Mouse (Mus musculus): ENCODE measurements around the gene Prkci. TPM values are rescaled to one million over a fixed set of nuclear protein-coding genes. Genes with fewer than 3 reads are reported as not detected.

Prkci gene
- total RNA-seq, 2 experiments from 2014 or later: 13.4 to 18.5 TPM

DNA sequence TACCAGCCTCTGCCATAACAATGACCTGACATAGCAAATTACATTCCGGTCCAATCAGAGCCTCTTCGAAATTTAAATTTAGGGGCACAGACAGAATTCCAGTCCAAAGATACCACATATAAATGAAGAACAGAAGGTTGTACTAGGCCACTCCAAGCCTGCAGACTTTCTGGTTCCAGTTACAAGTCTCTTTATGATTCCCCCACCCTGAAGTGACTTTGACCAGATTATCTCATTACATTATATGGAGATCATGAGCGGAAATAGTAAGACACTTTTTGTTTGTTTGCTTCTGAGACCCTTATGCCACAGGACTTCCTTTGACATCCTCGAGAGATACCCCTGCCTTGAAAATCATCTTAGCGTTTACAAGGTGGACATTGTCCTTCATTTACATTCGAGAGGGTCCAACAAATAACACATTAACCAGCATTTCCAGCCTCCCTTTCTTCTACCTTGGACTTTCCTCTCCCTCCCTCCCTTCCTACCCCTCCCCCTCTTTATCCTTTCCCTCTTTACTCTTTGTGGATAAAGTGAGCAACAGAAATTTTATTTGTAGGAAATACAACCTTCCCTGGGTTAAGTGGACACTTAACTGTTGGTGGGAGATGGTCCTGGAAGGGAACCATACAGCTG lies 81.6 kb downstream of the Prkci start:
- no peak for DNase-seq (ENCODE audit: low spot score)
- intact Hi-C loops (cut with DNase I): loop anchor here (2.0 kb wide), 1 partner anchor 14 kb away; no protein-coding TSS in a partner anchor

DNA sequence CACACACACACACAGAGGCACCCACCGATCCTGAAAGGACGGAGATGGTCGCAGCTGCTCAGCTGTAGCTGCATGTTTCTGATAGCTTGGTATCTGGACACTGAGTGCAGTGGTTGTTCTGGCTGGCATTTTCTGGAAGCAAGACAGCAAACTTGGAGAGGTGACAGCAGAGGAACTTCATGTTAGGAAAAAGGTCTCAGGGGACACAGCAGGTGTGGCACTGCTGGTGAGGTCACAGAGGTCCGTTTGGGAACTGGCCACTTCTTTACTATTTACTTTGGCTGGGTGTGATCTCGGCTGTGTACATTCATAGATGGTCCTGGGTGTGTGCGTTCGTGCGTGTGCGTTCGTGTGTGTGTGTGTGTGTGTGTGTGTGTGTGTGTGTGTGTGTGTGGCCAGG lies 83.9 kb downstream of the Prkci start:
- intact Hi-C loops (cut with DNase I): no loop called here
- DNase-seq (ENCODE audit: low spot score): no peak

DNA sequence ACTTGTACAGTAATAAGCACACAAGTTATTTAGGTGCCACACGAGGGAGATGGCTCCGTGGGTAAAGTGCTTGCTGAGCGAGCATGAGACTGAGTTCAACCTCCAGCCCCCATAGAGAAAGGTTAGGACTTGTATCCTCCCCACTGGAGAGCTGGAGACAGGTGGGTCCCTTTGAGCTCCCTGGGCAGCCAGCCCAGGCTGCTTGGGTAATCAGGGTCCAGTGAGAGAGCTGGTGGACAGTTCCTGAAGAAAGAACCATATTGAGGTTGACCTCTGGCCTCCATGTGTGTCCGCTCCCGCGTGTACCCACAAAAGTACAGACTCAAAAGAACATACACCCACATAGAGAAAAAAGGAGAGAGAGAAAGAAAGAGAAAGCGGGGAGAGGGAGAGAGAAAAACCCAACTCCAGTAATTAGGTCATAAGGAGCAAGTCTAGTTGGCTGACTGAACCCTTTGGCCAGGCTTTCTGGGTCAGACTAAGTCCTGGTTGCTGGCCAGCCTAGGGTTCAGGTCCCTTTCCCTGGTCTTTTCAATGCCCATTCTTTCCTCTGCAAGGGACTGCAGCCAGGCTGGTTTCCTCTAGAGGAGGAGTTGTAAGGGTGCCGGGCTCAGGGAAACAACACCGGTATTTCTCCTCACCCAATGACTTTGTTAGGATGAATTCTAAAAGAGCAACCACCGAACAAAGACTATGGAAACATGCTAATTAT lies 85.4 kb downstream of the Prkci start:
- intact Hi-C loops (cut with DNase I): no loop called here
- no peak for DNase-seq (ENCODE audit: low spot score)

DNA sequence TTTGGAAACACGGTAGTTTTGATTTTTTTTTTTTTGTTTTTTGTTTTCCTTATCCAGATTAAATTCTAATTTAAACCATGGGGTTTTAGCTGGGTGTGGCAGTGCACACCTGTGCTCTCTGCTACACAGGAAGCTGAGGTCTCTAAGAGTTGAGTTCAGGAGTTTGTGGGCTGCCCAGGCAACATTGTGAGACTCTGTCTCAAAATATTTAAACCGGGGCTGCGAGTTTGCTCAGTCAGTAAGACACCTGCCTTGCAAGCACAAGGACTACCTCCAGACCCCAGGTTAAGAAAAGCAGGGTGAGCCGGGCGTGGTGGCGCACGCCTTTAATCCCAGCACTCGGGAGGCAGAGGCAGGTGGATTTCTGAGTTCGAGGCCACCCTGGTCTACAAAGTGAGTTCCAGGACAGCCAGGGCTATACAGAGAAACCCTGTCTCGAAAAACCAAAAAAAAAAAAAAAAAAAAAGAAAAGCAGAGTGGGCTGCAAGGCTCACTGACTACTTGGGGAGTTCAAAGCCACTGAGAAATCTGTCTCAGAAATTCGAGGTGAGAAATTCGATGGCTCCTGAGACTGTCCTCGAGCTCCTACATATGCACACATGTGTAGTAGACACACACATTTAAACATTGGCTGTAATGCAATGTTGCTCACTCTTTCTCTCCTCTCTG lies 87.4 kb downstream of the Prkci start:
- intact Hi-C loops (cut with DNase I): no loop called here
- DNase-seq (ENCODE audit: low spot score): no peak

DNA sequence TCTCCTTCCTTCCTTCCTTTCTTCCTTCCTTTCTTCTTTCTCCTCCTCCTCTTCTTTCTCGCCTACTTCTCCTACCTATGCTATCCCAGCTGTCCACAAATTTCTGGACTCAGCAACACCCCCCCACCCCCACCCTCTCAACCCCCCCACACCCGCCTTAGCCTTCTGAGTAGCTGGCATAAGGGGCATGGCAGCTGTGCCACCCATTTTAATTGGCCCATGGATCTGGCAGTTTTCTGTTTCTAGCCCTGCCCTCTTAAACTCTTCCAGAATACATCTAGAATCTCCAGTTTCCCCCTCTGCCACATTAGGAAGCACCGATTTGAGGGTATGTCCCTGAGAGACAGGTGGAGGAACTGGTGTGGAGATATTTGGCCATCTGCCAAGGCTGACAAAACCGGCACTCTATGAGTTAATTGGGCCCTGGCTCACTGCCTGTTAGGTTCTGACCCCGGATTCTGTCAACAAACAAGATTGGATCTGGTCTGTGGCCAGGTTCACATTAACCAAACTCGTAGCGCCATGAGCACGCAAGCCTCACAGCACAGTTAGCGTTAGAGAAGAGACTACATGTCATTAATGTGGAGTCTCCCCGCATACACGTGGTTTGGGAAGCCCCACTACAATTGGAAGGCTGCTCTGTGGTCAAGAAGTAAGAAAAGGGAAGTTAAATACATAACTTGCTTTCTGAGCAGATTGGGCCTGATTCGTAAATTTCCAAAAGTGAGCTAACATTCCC lies 88.1 kb downstream of the Prkci start:
- intact Hi-C loops (cut with DNase I): no loop called here
- peak; percentile 16 for DNase-seq (ENCODE audit: low spot score)

DNA sequence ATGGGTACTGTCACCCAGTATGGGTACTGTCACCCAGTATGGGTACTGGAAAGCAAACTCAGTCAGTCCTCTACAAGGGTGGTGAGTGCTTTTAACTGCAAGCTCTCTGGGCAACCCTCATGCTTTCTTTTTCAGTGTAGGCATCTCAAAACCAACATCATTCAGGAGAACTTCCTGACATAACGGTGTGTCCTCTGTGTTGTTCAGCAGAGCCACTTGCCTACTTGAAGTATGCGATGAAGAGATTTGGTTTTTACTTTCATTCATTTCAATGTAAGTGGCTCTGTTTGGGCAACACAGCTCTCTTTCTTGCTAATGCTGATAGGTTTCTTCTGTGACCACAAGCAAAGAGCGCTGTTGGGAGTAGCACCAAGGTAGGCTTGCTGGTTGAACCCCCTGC lies 89.5 kb downstream of the Prkci start:
- intact Hi-C loops (cut with DNase I): no loop called here
- no peak for DNase-seq (ENCODE audit: low spot score)

DNA sequence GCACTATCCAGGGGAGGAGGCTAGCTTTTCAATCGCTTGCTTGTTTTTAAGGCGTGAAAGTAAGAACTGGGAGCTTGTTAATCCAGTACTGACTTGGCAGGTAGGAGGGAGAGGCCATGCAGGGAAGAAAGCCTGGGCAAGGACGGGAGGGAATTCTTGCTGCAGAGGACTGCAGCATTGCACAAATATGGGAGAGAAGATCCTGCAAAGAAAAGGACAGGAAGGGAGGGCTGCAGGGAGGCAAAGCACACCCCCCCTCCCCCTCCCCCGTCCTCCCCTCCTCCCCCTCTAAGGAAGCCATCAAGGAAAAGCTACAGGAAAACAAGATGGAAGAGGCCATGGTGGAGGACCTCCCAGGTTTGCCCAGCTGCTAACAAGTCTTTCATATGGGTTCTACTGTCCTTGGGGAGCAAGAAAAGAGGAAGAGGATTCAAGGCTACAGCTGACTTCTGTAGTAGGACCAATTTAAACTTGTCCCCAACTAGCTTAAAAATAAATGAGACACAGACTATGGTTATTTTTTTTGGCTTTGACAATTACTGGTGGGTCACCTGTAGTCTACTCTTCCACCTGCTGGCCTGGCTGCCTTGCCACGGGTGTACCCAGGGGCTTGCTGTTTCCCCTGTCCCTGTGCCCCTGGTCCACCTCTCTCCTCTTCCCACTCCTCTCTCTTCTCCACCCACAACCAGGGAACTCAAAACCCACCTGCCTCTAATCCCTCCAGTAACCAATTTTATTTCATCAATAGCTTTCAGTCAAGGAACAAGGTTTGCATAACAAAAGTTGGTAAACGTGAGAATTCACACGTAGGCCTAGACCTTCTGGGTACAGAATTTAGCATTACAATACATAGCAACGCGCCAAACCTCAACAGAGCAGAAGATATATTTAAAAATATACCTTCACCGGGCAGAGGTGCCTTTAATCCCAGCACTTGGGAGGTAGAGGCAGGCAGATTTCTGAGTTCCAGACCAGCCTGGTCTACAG lies 93.5 kb downstream of the Prkci start:
- intact Hi-C loops (cut with DNase I): no loop called here
- no peak for DNase-seq (ENCODE audit: low spot score)

DNA sequence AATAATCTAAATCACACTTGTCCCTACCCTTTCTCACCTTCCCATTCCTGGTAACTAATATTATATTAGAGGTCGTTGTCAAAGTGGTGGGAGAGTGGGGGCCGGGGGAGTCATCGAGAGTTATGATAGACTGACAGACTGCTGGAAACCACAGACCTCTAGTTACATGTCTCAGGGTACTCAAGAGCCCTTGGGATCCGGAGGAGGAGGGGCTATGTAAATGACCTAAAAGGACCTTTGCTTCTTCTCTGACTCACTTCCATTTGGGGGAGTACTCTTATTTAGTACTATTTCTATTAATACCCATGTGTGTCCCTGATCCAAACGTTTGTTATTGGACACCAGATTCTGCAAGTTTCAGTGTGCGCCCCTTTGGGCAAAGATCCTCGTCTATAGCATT lies 94.4 kb downstream of the Prkci start:
- DNase-seq (ENCODE audit: low spot score): no peak

DNA sequence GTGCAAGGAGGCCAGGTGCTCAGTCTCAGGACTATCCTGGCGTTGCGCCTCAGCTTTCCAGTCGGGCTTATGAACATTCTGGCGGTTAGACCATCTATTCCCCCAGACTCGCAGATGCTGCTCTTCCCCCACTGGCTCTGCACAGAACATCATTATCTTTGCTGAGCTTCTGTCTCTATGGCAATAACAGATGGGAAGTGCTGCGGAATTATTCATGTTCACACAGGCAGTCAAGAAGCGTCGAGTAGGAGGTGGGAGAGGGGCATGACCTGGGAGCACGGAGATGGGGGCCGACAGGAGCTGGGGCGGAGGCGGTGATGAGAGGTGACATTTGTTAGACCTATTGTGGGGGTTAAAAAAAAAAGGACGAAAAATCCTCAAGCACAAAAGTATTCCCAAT lies 97.6 kb downstream of the Prkci start:
- intact Hi-C loops (cut with DNase I): loop anchor here (2.0 to 5.0 kb wide), 2 partner anchors 36 to 96 kb away; partner anchors contain the start of gene Prkci

More for the DNA sequence above, 94.4 kb downstream of the Prkci start:
- intact Hi-C loops (cut with DNase I): loop anchor here (2.0 to 5.0 kb wide), 2 partner anchors 13 to 93 kb away; partner anchors contain the start of gene Prkci

DNA sequence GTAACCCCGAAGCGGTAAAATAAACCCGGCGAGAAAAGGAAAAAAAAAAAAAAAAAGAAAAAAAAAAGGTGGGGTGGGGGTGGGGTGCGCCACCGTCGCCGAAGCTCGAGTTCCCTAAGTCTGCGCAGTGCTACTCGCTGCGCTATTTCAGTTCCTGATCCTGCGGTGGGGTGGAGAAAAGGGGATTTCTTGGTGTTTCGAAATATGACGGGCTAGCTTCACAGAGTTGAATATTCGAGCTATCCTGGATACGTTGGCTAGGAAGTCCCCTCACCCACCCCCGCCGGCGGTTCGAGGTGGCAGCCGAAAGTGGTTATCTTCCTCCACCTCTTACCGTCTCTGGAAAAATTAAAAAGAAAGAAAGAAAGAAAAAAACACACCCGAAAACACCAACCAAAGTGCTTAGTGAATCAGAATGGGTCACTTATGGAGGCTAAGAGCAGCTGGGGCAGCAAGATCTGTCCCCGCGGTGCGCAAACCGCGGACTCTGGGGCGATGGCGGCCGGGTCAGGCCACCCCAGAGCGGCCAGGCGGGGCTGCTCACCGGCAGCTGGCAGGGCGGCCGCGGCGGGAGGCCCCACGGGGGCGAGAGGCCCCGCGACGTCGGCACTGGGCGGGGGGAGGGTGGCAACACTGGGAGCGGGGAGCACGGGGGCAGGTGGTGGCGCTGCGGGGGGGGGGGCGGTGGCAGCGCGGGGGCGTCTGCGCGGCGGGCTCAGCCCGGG lies 98.2 kb downstream of the Prkci start:
- intact Hi-C loops (cut with DNase I): loop anchor here (2.0 to 5.0 kb wide), 2 partner anchors 37 to 96 kb away; partner anchors contain the start of gene Prkci

More for the DNA sequence above, 97.6 kb downstream of the Prkci start:
- no peak for DNase-seq (ENCODE audit: low spot score)

DNA sequence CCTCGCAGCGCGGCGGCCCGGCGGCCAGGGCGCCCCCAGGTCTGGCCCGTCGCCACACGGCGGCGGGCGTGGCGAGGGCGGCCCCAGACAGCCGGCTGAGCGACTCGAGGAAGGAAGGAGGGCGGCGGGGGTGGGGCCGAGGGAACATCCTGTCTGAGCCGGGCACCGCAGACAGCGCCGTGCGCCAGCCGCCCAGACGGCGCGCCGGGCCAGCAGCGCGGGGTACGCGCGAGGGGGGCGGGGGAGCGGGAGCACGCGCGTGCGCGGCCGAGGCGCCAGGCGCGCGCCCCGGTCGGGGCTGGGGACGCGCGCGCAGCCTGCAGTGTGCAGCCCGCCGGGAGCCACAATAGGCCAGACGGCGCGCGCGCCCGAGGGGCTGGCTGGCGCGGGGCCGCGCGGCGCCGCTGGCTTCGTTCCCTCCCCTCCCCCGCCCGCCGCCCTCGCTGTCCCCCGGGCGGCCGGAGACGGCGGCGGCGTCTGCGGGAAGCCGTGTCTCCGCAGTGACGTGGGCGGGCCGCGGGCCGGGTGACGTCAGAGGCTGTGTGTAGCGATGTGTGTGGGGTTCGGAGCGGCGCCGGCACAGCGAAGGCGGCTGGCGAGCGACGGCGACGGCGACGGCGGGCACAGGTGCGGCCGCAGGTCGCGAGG lies 99.1 kb downstream of the Prkci start, which contains the start of gene Skil:
Gene Skil, plus strand, starts transcription at position 528 of the 648 bp plus-strand sequence.
- DNase-seq (ENCODE audit: low spot score): peak; percentile 94
- intact Hi-C loops (cut with DNase I): loop anchor here (5.0 kb wide), 3 partner anchors 43 to 127 kb away; partner anchors contain the start of genes Phc3 and Prkci

More for the DNA sequence above, 98.2 kb downstream of the Prkci start:
- DNase-seq (ENCODE audit: low spot score): peak; percentile 43

DNA sequence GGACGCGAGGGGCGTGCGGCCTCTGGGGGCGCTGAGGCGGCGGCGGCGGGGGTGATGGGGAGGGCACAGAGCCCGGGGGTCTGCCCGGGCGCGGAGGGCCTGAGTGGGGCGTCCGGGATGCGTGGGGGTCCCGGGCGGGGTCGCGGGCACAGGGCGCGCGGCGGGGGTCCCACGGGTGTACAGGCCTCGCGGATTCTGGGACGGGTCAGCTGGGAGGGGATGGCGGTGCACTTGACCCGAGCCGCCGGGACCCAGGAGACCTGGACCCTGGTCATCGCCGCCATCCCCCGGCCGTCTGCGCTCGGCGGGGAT lies 99.6 kb downstream of the Prkci start:
- intact Hi-C loops (cut with DNase I): loop anchor here (5.0 kb wide), 2 partner anchors 42 to 128 kb away; partner anchors contain the start of gene Phc3
- DNase-seq (ENCODE audit: low spot score): no peak

DNA sequence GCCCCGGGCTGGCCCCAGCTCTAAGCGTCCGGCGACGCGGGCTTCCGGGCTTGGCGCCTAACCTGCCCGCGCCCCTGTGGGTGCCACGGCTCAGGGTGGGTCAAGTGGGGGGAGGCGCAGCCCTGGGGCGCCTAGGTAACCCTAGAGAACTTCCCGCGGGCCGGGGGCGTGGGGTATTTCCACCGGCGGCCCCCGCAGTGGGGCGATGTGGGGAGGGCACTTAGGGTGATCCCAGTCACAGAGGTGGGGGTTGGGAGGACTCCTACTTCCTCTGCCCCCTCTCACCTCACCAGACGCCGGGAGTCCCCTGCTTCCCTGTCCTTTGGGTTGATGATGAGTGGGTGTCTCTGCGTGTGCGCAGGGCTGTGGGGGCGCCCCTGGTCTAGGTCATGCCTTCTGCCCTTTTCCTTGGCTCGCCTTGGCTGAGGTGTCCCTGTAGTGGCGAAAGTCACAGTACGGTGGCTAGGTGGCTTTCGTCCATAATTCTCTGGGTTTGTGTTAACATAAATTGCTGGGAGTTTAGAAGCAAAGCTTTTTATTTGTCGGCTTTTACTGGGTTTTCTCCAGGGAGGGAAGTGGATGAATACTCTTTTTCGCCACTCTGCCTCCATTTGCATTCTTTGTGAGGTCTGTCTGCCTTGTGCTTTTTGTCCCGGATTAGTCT lies 100.1 kb downstream of the Prkci start:
- peak; percentile 40 for DNase-seq (ENCODE audit: low spot score)
- intact Hi-C loops (cut with DNase I): loop anchor here (5.0 kb wide), 2 partner anchors 42 to 128 kb away; partner anchors contain the start of gene Phc3

DNA sequence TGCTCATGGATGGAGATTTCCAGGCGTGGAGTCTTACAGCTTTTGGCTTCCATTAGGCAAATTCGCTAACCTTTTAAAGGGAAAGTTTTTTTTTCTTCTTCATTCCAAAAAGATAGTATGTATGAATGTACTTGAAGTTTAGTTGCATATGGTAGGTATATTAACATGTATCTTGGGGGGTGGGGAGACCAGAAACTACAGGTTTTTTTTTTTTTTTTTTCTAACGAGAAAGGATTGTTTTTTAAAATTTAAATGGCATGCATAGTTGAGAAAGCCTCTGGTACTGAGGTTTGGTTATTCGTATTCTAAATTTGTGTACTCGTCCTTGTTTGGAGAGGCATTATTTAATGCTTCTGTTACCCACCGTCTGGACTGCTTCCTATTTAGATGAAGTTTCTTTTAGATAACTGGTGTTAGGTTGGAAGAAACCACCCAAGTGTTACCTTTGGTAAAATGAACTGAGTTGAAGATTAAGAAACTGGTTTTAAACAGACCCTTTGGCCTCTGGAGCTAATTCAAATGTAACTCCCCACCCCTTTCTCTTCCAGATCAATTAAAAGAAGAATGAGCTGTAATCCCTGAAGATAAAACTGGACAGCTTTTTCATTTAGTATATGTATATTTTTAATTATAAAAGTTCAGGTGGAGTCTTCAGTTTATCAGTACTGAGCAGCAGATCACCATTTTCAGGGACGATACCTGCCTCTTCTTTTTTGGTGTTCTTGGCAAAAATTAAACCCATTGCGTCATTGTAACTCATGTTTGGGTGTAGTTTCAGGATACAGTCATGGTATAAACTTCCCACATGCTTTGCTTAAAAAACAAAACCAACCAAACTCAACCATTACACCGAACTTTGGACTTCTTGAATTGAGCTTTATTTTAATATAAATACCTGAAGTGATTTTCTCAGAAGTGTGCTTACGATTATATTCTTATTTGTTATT lies 100.9 kb downstream of the Prkci start:
- intact Hi-C loops (cut with DNase I): loop anchor here (5.0 kb wide), 2 partner anchors 41 to 129 kb away; partner anchors contain the start of gene Phc3
- DNase-seq (ENCODE audit: low spot score): no peak

DNA sequence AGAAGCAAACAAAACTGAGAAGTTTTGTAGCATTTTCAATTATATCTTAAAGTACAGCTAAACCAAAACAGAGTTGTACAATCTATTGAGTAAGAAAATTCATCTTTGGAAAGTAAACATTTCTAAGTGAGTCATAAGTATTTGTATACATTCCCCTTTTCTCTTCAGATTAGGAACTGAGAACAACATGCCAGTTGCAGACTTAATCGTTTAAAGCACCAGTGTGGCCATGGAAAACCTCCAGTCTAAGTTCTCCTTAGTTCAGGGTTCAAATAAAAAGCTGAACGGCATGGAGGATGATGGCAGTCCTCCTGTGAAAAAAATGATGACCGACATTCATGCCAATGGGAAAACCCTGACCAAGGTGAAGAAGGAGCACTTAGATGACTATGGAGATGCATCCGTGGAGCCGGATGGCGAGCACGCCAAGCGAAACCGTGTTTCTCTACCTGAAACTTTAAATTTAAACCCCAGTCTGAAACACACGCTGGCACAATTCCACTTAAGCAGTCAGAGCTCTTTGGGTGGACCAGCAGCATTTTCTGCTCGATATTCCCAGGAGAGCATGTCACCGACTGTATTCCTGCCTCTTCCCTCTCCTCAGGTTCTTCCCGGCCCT lies 101.7 kb downstream of the Prkci start:
- no peak for DNase-seq (ENCODE audit: low spot score)
- intact Hi-C loops (cut with DNase I): loop anchor here (5.0 kb wide), 2 partner anchors 40 to 130 kb away; partner anchors contain the start of gene Phc3
